Mouse (Mus musculus): ENCODE data around the gene Gm14744. TPM values are rescaled to one million over a fixed set of nuclear protein-coding genes. Genes with fewer than 3 reads are reported as not detected.

Gene Gm14744
- polyA plus RNA-seq (2012; rRNA removed; ENCODE audit: low replicate concordance) = not detected in 2 replicates

GRCm38 (mm10) chrX:77864458-77864857, at the start of gene Gm14744:
Gm14744 (plus strand) TSS chrX:77864758.

GRCm38 (mm10) chrX:77853523-77853922, 11.0 kb upstream of the Gm14744 start, which contains the start of gene Pbsn:
Pbsn (minus strand) TSS chrX:77853623.

Other genes starting within 250 kb of the Gm14744 start
- gene Prkx, start 68.5 kb upstream of the Gm14744 start, polyA plus RNA-seq (2012; rRNA removed; ENCODE audit: low replicate concordance) = 3.7 and 4.4 TPM in 2 replicates
- gene Pbsn, start 11.1 kb upstream of the Gm14744 start, polyA plus RNA-seq (2012; rRNA removed; ENCODE audit: low replicate concordance) = not detected in 2 replicates
- not detected in 2 replicates for gene 5430402E10Rik, start 60.3 kb downstream of the Gm14744 start, polyA plus RNA-seq (2012; rRNA removed; ENCODE audit: low replicate concordance)
- not detected in 2 replicates for gene Obp1a, start 226.6 kb downstream of the Gm14744 start, polyA plus RNA-seq (2012; rRNA removed; ENCODE audit: low replicate concordance)